Mouse (Mus musculus): ENCODE results near the gene Rnf41.

Gene Rnf41

DNA sequence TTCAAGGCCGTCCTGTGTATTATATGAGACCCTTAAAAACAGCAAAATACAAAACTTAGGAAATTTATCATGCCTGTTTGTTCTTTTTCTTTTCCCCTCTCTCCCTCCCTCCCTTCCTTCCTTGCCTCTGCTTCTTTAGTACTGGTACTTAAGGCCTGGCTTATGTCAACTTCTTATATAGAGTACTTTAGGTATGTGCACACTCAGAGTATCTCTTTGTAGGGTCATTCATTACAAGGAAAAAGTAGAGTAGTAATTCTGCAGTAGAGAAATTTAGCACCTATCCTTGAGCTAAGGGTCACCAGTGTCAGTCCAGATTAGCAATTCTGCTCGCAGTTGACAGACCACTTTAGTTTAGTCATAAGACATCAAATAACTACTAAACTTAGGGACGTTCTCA lies 13.8 kb downstream of the Rnf41 start:
- Histone ChIP-seq H3K4me1 (replicated peaks; ENCODE audit: low read depth, low read length) (peaks cover 48% of the 10 kb centered on the region), H3K4me3 (replicated peaks; ENCODE audit: low read length) (no peak overlapping the region), H3K36me3 (ENCODE audit: insufficient read depth, low read length) (peaks cover 82% of the 10 kb centered on the region), H3K9me3 (ENCODE audit: low read length) (no peaks in the 10 kb centered on the region), H3K27me3 (ENCODE audit: insufficient read depth, low read length) (no peaks in the 10 kb centered on the region)
- TF ChIP-seq POU5F1 (IDR thresholded peaks at IDR 0.05; ENCODE audit: borderline replicate concordance, low read length) (no peak), CTCF (conservative IDR thresholded peaks at IDR 0.05; ENCODE audit: low read length) (no peak), NANOG (IDR thresholded peaks at IDR 0.05; ENCODE audit: borderline replicate concordance, low read length) (no peak)

DNA sequence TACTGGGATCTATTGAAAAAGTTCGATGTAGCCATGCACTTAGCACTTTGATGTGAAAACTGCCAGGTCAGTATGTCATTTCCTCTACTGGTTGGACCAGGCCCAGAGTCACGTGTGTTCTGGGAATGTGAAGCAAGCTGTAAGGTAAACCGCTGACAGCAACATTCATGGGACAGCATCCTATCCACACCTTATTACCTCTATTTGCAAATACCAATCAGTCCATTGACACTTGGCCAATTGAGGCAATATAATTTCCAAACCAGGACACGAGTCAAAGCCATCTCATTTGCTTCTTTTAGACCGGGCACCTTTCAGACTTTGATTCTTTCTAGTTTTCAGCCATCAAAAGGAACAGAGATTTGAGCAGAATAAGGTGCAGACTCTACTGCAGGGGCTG lies 17.6 kb downstream of the Rnf41 start:
- Histone ChIP-seq H3K4me1 (replicated peaks; ENCODE audit: low read depth, low read length) (peaks cover 33% of the 10 kb centered on the region), H3K36me3 (ENCODE audit: insufficient read depth, low read length) (peaks cover 77% of the 10 kb centered on the region), H3K4me3 (replicated peaks; ENCODE audit: low read length) (no peak overlapping the region), H3K27me3 (ENCODE audit: insufficient read depth, low read length) (no peaks in the 10 kb centered on the region), H3K9me3 (ENCODE audit: low read length) (no peaks in the 10 kb centered on the region)
- TF ChIP-seq NANOG (IDR thresholded peaks at IDR 0.05; ENCODE audit: borderline replicate concordance, low read length): no peak
- no peak for TF ChIP-seq CTCF (conservative IDR thresholded peaks at IDR 0.05; ENCODE audit: low read length)
- TF ChIP-seq POU5F1 (IDR thresholded peaks at IDR 0.05; ENCODE audit: borderline replicate concordance, low read length): no peak

DNA sequence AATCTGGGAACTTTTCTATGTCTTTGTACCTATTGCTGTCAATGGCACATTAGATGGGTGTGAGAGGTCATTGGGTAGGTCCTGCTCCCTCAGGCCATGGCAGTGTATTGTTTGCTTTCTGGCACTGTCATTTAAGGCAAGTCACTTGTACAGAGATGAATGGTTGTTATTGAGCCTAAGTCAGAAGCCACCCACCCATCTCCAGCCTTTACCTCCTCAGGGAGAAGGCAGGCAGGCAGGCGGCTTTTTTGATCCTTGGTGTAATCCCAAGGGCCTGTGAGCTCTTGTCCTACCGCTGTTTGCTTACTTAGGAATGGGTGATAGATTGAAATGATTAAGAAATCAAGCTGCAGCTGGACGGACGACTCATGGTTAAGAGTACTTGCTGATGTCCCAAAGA lies 18.0 kb downstream of the Rnf41 start:
- Histone ChIP-seq H3K36me3 (ENCODE audit: insufficient read depth, low read length) (peaks cover 77% of the 10 kb centered on the region), H3K9me3 (ENCODE audit: low read length) (no peaks in the 10 kb centered on the region), H3K27me3 (ENCODE audit: insufficient read depth, low read length) (no peaks in the 10 kb centered on the region), H3K4me1 (replicated peaks; ENCODE audit: low read depth, low read length) (peaks cover 31% of the 10 kb centered on the region), H3K4me3 (replicated peaks; ENCODE audit: low read length) (no peak overlapping the region)
- TF ChIP-seq NANOG (IDR thresholded peaks at IDR 0.05; ENCODE audit: borderline replicate concordance, low read length) (no peak), POU5F1 (IDR thresholded peaks at IDR 0.05; ENCODE audit: borderline replicate concordance, low read length) (no peak), CTCF (conservative IDR thresholded peaks at IDR 0.05; ENCODE audit: low read length) (no peak)

DNA sequence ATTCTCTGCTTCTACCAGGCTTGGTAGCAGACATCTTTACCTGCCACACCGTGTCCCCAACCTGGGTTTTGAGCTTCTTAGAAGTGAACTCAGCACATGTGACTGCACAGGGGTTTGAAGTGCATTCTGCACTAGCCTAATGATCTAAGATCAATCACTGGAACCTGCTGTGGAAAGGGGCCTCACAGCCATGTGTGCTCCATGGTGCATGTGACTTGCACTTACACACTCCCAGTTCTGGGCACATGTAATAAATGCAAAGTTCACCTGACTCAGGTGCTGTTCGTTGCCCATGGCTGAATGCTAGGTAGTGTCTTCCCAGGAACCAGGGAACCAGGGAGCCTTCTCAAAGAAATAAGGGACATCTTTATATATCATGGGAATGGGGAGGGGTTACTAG lies 22.0 kb downstream of the Rnf41 start:
- Histone ChIP-seq H3K9me3 (ENCODE audit: low read length) (no peaks in the 10 kb centered on the region), H3K27me3 (ENCODE audit: insufficient read depth, low read length) (no peaks in the 10 kb centered on the region), H3K4me3 (replicated peaks; ENCODE audit: low read length) (no peak overlapping the region), H3K4me1 (replicated peaks; ENCODE audit: low read depth, low read length) (peaks cover 29% of the 10 kb centered on the region), H3K36me3 (ENCODE audit: insufficient read depth, low read length) (peaks cover 90% of the 10 kb centered on the region)
- TF ChIP-seq POU5F1 (IDR thresholded peaks at IDR 0.05; ENCODE audit: borderline replicate concordance, low read length) (no peak), CTCF (conservative IDR thresholded peaks at IDR 0.05; ENCODE audit: low read length) (no peak)

DNA sequence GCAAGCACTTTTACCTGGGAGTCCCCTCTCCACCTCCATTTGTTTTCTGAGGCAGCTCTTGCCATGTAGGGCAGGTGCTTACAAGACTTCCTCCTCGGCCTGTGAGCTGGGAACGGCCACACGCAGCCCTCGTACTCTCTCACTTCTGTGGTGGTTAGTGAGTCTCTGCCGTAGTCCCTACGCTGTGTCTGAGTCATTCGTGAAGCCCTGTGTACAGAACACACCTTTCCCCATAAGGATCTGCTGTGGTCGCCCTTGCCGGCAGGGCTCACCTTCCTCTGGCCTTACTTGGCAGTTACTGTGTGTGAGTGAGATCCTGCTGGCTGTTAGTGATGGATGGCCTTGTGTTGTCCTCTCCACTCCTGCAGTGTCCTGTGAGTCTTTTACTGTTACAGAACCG lies 23.2 kb downstream of the Rnf41 start:
- Histone ChIP-seq H3K36me3 (ENCODE audit: insufficient read depth, low read length) (peaks cover 90% of the 10 kb centered on the region), H3K4me1 (replicated peaks; ENCODE audit: low read depth, low read length) (peaks cover 39% of the 10 kb centered on the region), H3K4me3 (replicated peaks; ENCODE audit: low read length) (no peak overlapping the region), H3K27me3 (ENCODE audit: insufficient read depth, low read length) (no peaks in the 10 kb centered on the region), H3K9me3 (ENCODE audit: low read length) (no peaks in the 10 kb centered on the region)
- no peak for TF ChIP-seq POU5F1 (IDR thresholded peaks at IDR 0.05; ENCODE audit: borderline replicate concordance, low read length)
- TF ChIP-seq NANOG (IDR thresholded peaks at IDR 0.05; ENCODE audit: borderline replicate concordance, low read length): no peak
- TF ChIP-seq CTCF (conservative IDR thresholded peaks at IDR 0.05; ENCODE audit: low read length): no peak

DNA sequence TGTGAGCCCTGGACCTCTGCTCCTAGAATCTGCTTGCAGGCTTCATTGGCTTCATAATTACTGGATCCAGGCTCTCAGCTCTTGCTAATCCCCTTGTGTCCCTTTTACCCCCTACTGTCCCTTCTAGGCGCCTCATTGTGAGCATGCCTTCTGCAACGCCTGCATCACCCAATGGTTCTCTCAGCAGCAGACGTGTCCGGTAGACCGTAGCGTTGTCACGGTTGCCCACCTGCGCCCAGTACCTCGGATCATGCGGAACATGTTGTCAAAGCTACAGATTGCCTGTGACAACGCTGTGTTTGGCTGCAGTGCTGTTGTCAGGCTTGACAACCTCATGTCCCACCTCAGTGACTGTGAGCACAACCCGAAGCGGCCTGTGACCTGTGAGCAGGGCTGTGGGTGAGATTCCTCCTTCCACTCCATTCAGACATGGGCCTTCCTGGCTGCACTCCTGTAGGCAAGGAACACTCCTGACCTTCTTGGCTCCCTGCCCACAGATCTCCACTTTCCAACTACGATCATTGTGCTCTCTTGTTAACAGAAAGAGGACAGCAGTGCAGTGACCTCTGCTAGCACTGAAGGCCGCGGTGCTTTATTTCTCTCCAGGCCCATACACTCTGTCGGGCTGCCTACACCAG lies 23.8 kb downstream of the Rnf41 start:
- TF ChIP-seq CTCF (conservative IDR thresholded peaks at IDR 0.05; ENCODE audit: low read length): no peak
- TF ChIP-seq POU5F1 (IDR thresholded peaks at IDR 0.05; ENCODE audit: borderline replicate concordance, low read length): no peak
- TF ChIP-seq NANOG (IDR thresholded peaks at IDR 0.05; ENCODE audit: borderline replicate concordance, low read length): no peak
- H3K36me3 ChIP-seq (ENCODE audit: insufficient read depth, low read length): peaks cover 90% of the 10 kb centered on the region
- H3K4me1 ChIP-seq (replicated peaks; ENCODE audit: low read depth, low read length): peaks cover 45% of the 10 kb centered on the region
- no peak overlapping the region for H3K4me3 ChIP-seq (replicated peaks; ENCODE audit: low read length)
- H3K27me3 ChIP-seq (ENCODE audit: insufficient read depth, low read length): no peaks in the 10 kb centered on the region
- no peaks in the 10 kb centered on the region for H3K9me3 ChIP-seq (ENCODE audit: low read length)

DNA sequence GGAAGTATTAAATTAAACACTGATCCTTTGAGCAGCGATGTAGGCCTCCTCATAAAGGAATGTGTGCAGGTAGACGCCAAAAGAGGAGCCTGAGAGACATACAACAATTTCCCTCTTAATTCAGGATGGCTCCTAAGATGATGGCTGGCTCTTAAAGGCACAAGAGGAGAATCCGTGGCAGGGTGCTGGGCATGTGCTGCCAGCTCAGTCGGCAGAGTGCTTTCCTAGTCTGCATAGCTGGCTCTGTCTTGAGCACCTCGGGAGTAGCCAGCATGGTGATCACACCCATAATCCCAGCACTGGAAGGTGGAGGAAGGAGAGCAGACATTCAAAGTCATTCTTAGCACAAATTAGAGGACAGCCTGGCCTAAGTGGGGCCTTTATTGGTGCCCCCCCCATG lies 24.4 kb downstream of the Rnf41 start:
- no peak overlapping the region for H3K4me3 ChIP-seq (replicated peaks; ENCODE audit: low read length)
- H3K4me1 ChIP-seq (replicated peaks; ENCODE audit: low read depth, low read length): peaks cover 51% of the 10 kb centered on the region
- H3K27me3 ChIP-seq (ENCODE audit: insufficient read depth, low read length): no peaks in the 10 kb centered on the region
- H3K36me3 ChIP-seq (ENCODE audit: insufficient read depth, low read length): peaks cover 89% of the 10 kb centered on the region
- no peaks in the 10 kb centered on the region for H3K9me3 ChIP-seq (ENCODE audit: low read length)
- no peak for TF ChIP-seq POU5F1 (IDR thresholded peaks at IDR 0.05; ENCODE audit: borderline replicate concordance, low read length)
- no peak for TF ChIP-seq CTCF (conservative IDR thresholded peaks at IDR 0.05; ENCODE audit: low read length)
- TF ChIP-seq NANOG (IDR thresholded peaks at IDR 0.05; ENCODE audit: borderline replicate concordance, low read length): no peak

DNA sequence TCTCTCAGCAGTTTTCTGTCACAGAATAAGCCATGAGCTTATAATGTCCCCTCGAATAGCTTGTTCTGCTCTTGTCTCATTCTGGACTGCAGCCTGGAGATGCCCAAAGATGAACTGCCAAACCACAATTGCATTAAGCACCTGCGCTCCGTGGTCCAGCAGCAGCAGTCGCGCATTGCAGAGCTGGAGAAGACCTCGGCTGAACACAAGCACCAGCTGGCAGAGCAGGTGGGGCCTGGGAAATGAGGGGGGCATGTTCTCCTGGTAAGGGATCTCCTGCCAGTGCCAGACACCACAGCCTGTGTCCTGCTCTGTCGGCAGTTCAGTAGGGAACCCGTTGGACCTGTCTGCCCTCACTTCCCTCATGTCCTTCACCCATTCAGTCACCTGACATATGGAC lies 24.9 kb downstream of the Rnf41 start:
- H3K27me3 ChIP-seq (ENCODE audit: insufficient read depth, low read length): no peaks in the 10 kb centered on the region
- peaks cover 56% of the 10 kb centered on the region for H3K4me1 ChIP-seq (replicated peaks; ENCODE audit: low read depth, low read length)
- H3K4me3 ChIP-seq (replicated peaks; ENCODE audit: low read length): no peak overlapping the region
- no peaks in the 10 kb centered on the region for H3K9me3 ChIP-seq (ENCODE audit: low read length)
- TF ChIP-seq NANOG (IDR thresholded peaks at IDR 0.05; ENCODE audit: borderline replicate concordance, low read length) (no peak), CTCF (conservative IDR thresholded peaks at IDR 0.05; ENCODE audit: low read length) (no peak), POU5F1 (IDR thresholded peaks at IDR 0.05; ENCODE audit: borderline replicate concordance, low read length) (no peak)
- H3K36me3 ChIP-seq (ENCODE audit: insufficient read depth, low read length): peaks cover 84% of the 10 kb centered on the region

DNA sequence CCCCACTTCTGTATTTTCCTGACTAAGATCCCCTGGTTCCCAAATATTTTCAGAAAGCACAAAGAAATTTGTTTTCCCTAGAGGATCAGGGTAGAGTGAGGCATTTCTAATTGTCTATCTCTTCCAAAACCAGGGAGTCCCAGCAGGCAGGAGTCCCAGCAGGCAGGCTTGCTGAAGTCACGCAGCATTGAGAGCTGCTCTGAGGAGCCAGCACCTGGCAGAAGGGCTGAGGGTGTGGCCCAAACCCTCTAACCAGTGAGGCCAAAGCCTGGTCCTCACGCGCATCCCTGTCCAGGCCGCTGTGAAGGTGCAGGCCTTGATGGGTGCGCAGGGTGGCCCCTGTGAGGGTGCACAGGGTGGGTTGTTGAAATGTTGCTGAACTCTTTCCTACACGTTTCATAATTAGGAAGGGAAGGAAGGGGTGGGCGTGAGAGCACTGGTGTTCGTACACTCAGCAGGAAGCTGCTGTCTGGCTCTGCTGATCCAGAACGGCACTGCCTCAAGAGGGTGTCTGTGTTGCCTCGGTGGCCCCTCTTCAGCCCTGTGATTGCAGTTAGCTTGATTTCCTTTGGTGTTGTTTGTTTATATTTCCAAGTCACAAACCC lies 27.3 kb downstream of the Rnf41 start:
- no peak for TF ChIP-seq NANOG (IDR thresholded peaks at IDR 0.05; ENCODE audit: borderline replicate concordance, low read length)
- no peak for TF ChIP-seq POU5F1 (IDR thresholded peaks at IDR 0.05; ENCODE audit: borderline replicate concordance, low read length)
- TF ChIP-seq CTCF (conservative IDR thresholded peaks at IDR 0.05; ENCODE audit: low read length): no peak
- Histone ChIP-seq H3K9me3 (ENCODE audit: low read length) (no peaks in the 10 kb centered on the region), H3K27me3 (ENCODE audit: insufficient read depth, low read length) (no peaks in the 10 kb centered on the region), H3K4me3 (replicated peaks; ENCODE audit: low read length) (no peak overlapping the region), H3K4me1 (replicated peaks; ENCODE audit: low read depth, low read length) (peaks cover 55% of the 10 kb centered on the region), H3K36me3 (ENCODE audit: insufficient read depth, low read length) (peaks cover 85% of the 10 kb centered on the region)

All from E14TG2a.4 (cell line).